Mouse (Mus musculus) ES-E14 (cell line): Measurements from ENCODE around the gene Arl6ip4. TPM values are rescaled to one million over a fixed set of nuclear protein-coding genes. Genes with fewer than 3 reads are reported as not detected.
A peak's percentile ranks its signal among the peaks of the same experiment; 100 is the strongest.

Experiments used
- DNase-seq: peaks from one replicate; pipeline ENCODE4 v3.0.0-alpha.2; 2013; ENCODE audit warnings: low read depth, low spot score
- H3K27ac ChIP-seq: 2 replicates; pipeline ENCODE4 v1.5.1; 2012; ENCODE audit warnings: low read depth, mild to moderate bottlenecking, low read length, moderate library complexity, mixed read lengths; ENCODE audit not compliant: poor library complexity, insufficient read depth, severe bottlenecking
- H3K36me3 ChIP-seq: 2 replicates; pipeline ENCODE4 v1.6.1; 2012; ENCODE audit warnings: mild to moderate bottlenecking, low read length, moderate library complexity, mixed read lengths; ENCODE audit not compliant: control insufficient read depth, poor library complexity, insufficient read depth, severe bottlenecking
- H3K4me1 ChIP-seq, 2 experiments: fragments of 150-350 bp in 1 of 2; sonication (generic) in 1 of 2; 2 replicates each; pipeline ENCODE4 v1.6.1; 2012; ENCODE audit warnings: low read length in 2 of 2, mild to moderate bottlenecking in 1 of 2, mixed read lengths in 1 of 2; ENCODE audit not compliant: control insufficient read depth in 2 of 2, insufficient read depth in 2 of 2, poor library complexity in 1 of 2
- H3K4me3 ChIP-seq, 2 experiments: fragments of 150-350 bp in 1 of 2; sonication (generic) in 1 of 2; 2 replicates each; pipeline ENCODE4 v1.5.1; 2012; ENCODE audit warnings: low read length in 2 of 2, low read depth in 1 of 2, mild to moderate bottlenecking in 1 of 2, mixed read lengths in 1 of 2; ENCODE audit not compliant: insufficient read depth in 1 of 2, poor library complexity in 1 of 2, severe bottlenecking in 1 of 2
- H3K9ac ChIP-seq: 2 replicates; pipeline ENCODE4 v1.6.1; 2012; ENCODE audit warnings: low read depth, mild to moderate bottlenecking, low read length, mixed read lengths; ENCODE audit not compliant: poor library complexity, insufficient read depth, severe bottlenecking
- H3K9me3 ChIP-seq: fragments of 150-350 bp; sonication (generic); 2 replicates; pipeline ENCODE4 v1.6.1; 2012; ENCODE audit warnings: low read depth, mild to moderate bottlenecking, low read length; ENCODE audit not compliant: control insufficient read depth, insufficient read depth
- CHD2 ChIP-seq: IDR thresholded peaks from 2 replicates; pipeline ENCODE4 v1.6.1; 2014; ENCODE audit warnings: mild to moderate bottlenecking, low read depth, low read length, inconsistent platforms
- HCFC1 ChIP-seq: IDR thresholded peaks from 2 replicates; pipeline ENCODE4 v1.6.1; 2012; ENCODE audit warnings: low read length, inconsistent platforms, borderline replicate concordance; ENCODE audit not compliant: insufficient read depth
- MAFK ChIP-seq: IDR thresholded peaks from 2 replicates; pipeline ENCODE4 v1.6.1; 2014; ENCODE audit warnings: mild to moderate bottlenecking, low read depth, low read length, inconsistent platforms; ENCODE audit not compliant: insufficient read depth
- ZC3H11A ChIP-seq: IDR thresholded peaks from 2 replicates; pipeline ENCODE4 v1.6.1; 2012; ENCODE audit warnings: low read depth, mild to moderate bottlenecking, inconsistent platforms, low read length, borderline replicate concordance
- ZNF384 ChIP-seq: IDR thresholded peaks from 2 replicates; pipeline ENCODE4 v1.6.1; 2012; ENCODE audit warnings: low read depth, low read length, inconsistent platforms
- in situ Hi-C, 2 experiments: fragments of 600-800 bp; cut with MboI; formaldehyde crosslinking; loops; one replicate each; pipeline ENCODE4 v1.15.1; 2025; ENCODE audit warnings: low sequenced_read_pairs in 2 of 2, inconsistent platforms in 1 of 2; ENCODE audit not compliant: unreplicated experiment in 2 of 2
- total RNA-seq: library from RNA; depleted of rRNA; stranded (reverse); fragments of 300-350 nt; gene quantifications from 2 replicates; pipeline ENCODE4 v1.2.3, GENCODE M21; 2012

Gene Arl6ip4
- total RNA-seq, 1 experiment: 37.9 TPM

DNA sequence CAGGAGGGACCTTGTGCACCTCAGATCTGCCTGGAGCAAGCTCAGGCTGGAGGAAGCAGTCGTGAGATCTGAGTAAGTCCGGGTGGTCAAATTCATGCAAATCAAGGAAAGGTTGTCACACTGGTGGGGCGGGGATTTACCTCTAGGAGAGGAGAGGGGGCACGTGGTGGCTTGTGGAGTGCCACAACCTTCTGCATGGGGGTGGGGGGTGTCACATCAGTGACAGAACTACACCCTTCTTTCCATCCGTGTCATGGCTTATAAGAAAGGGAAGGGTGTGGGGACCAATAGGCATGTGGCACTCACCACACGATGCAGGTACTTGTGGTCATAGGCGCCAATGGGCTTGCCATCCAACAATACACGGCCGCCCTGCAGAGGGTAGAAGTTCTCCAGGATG lies 40.2 kb upstream of the Arl6ip4 start:
- TF ChIP-seq ZNF384 (no peak), HCFC1 (no peak), ZC3H11A (no peak), CHD2 (no peak), MAFK (no peak)
- no peak overlapping the region for H3K4me3 ChIP-seq
- H3K4me1 ChIP-seq: peaks cover 0 to 14% of the 10 kb centered on the region in 2 experiments; a peak in 2 of 4 replicates
- in situ Hi-C loops: no loop called here
- H3K36me3 ChIP-seq: no peaks in the 10 kb centered on the region
- DNase-seq: no peak
- H3K9me3 ChIP-seq: no peaks in the 10 kb centered on the region
- H3K27ac ChIP-seq: no peak overlapping the region
- H3K9ac ChIP-seq: no peak overlapping the region

DNA sequence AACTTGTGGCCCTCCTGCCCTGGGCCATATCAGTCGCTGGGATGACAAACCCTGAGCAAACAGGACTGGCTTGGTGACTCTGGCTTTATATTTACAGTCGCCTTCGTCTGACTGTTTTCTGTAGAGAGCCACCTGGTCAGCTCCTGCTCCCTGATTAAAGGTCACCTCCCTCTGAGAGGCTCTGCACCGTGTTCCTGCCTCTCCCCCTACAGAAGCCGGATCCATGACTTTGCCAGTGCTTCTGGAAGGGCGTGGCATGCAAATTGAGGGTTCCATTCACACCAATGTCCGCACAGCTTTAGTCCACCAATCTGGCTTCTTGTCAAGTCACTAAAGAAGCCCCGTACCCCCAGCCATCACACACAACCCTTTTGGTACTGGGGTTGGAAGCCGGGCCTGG lies 39.3 kb upstream of the Arl6ip4 start:
- Histone ChIP-seq H3K36me3 (no peaks in the 10 kb centered on the region), H3K4me3 (peak overlapping the region; percentile 18 to 28; a peak in 2 of 4 replicates), H3K9me3 (no peaks in the 10 kb centered on the region), H3K9ac (no peak overlapping the region), H3K27ac (no peak overlapping the region), H3K4me1 (peaks cover 0 to 14% of the 10 kb centered on the region in 2 experiments; a peak in 2 of 4 replicates)
- TF ChIP-seq ZNF384 (no peak), MAFK (no peak), CHD2 (no peak), HCFC1 (no peak), ZC3H11A (no peak)
- in situ Hi-C loops: no loop called here
- DNase-seq: no peak

DNA sequence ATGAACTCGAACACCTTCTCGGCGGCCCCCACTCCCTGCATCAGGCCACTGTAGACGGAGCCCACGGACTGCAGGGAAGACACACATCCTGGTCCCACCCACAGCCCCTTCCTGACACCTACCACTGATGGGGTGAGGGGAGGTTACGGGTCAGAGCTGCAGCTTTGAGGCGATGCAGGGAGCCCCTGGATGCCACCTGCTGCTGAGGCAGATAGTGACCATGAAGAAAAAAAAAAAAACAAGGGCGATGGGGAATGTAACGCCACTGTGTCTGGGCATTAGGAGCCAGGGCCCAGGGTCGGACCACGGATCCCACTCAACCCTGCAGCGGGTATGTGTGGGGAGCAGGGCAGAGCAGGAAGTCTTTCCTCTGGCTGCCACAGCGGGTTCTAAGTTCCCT lies 38.6 kb upstream of the Arl6ip4 start:
- H3K4me3 ChIP-seq: peak overlapping the region in 1 of 2 experiments; percentile 18; a peak in 2 of 4 replicates
- no peaks in the 10 kb centered on the region for H3K9me3 ChIP-seq
- no peak for DNase-seq
- no peak overlapping the region for H3K9ac ChIP-seq
- in situ Hi-C loops: no loop called here
- H3K36me3 ChIP-seq: no peaks in the 10 kb centered on the region
- no peak overlapping the region for H3K27ac ChIP-seq
- H3K4me1 ChIP-seq: peaks cover 0 to 14% of the 10 kb centered on the region in 2 experiments; a peak in 2 of 4 replicates
- no peak for TF ChIP-seq HCFC1
- TF ChIP-seq MAFK: no peak
- TF ChIP-seq ZNF384: 0 out of 2 replicates have a peak, but pooled peaks have one; percentile 18

DNA sequence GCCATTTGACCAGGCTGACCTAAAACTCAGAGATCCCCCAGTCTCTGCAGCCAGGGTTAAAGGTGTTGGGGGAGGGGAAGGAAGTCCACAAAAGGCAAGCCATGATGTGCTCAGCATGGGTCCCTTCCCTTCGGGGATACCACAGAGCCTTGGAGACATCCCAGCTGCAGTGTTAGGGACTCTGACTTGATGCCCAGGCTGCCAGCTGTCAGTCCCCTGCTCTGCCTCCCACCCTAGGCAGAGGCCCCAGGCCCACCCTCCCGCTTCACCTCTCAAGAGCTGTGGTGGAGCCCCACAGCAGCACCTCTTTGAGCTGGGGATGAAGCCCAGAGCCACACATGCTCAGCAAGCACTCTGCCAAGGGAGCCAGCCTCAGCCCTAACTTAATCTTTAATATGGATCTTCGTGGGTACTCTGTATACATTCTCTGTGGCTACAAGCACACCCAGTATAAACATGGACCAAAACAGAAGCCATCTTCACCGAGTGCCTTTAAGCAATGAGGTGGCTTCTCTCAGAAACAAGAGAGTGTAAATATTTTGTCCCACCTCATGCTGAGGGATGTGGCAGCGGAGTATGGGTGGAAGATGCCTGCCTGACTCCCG lies 37.9 kb upstream of the Arl6ip4 start:
- no peak for DNase-seq
- TF ChIP-seq HCFC1 (no peak), CHD2 (no peak), ZC3H11A (no peak), MAFK (no peak), ZNF384 (no peak)
- no peak overlapping the region for H3K27ac ChIP-seq
- H3K9ac ChIP-seq: no peak overlapping the region
- in situ Hi-C loops: no loop called here
- peaks cover 0 to 14% of the 10 kb centered on the region in 2 experiments; a peak in 2 of 4 replicates for H3K4me1 ChIP-seq
- H3K36me3 ChIP-seq: no peaks in the 10 kb centered on the region
- H3K4me3 ChIP-seq: no peak overlapping the region
- no peaks in the 10 kb centered on the region for H3K9me3 ChIP-seq
